Mouse (Mus musculus): ENCODE data around the gene Filip1. TPM values are rescaled to one million over a fixed set of nuclear protein-coding genes. Genes with fewer than 3 reads are reported as not detected.

The Filip1 gene
- polyA plus RNA-seq, 1 experiment from 2014 or later: 19.8 TPM

GRCm38 (mm10) chr9:79950666-79951065 is 62.0 kb downstream of the Filip1 start:
- WGBS (ENCODE audit: insufficient replicate concordance): 87% methylated on average over 5 of the region's 5 CpGs
- no peak overlapping the region for H3K4me3 ChIP-seq (ENCODE audit: low read depth, low read length)

DNA sequence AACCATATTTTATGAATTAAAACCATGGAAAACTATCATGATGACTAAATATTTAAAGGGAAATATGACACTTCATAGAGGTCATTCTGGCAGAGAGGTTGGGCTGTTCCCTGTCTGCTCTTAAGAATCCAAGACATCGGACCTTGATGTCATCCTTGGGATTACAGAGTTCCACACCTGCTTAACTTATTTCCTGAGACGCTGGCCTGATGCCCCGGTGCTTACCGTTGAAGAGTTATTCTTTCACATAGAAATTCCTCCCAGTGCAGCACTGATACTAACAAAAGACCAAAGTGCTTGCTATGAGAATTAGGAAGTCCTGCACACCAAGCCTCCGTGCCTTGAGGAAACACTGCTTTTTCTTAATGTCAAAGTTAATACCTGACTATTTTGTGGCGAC is 62.6 kb downstream of the Filip1 start:
- no peaks in the 10 kb centered on the region for H3K36me3 ChIP-seq (ENCODE audit: control insufficient read depth, insufficient read depth, low read length)
- H3K4me2 ChIP-seq: no peak overlapping the region
- H3K9ac ChIP-seq (ENCODE audit: low read depth, low read length): no peak overlapping the region
- H3K27ac ChIP-seq (ENCODE audit: low read depth, low read length): no peak overlapping the region
- H3K9me3 ChIP-seq (replicated peaks; ENCODE audit: control insufficient read depth, low read length): no peaks in the 10 kb centered on the region
- H3K27me3 ChIP-seq (ENCODE audit: control insufficient read depth, insufficient read depth, low read length): no peaks in the 10 kb centered on the region
- no peak for ATAC-seq (replicated peaks; ENCODE audit: insufficient number of reproducible peaks, low FRiP score, low TSS enrichment)
- no peak overlapping the region for H3K4me3 ChIP-seq (ENCODE audit: low read depth, low read length)
- H3K4me1 ChIP-seq (ENCODE audit: control insufficient read depth, insufficient read depth, low read length): peaks cover 25% of the 10 kb centered on the region
- WGBS (ENCODE audit: insufficient replicate concordance): 65% methylated on average over 6 of the region's 6 CpGs

More at GRCm38 (mm10) chr9:79950666-79951065, 62.0 kb downstream of the Filip1 start:
- no peaks in the 10 kb centered on the region for H3K36me3 ChIP-seq (ENCODE audit: control insufficient read depth, insufficient read depth, low read length)
- peaks cover 27% of the 10 kb centered on the region for H3K4me1 ChIP-seq (ENCODE audit: control insufficient read depth, insufficient read depth, low read length)
- no peaks in the 10 kb centered on the region for H3K9me3 ChIP-seq (replicated peaks; ENCODE audit: control insufficient read depth, low read length)
- no peak overlapping the region for H3K4me2 ChIP-seq
- no peak for ATAC-seq (replicated peaks; ENCODE audit: insufficient number of reproducible peaks, low FRiP score, low TSS enrichment)
- no peaks in the 10 kb centered on the region for H3K27me3 ChIP-seq (ENCODE audit: control insufficient read depth, insufficient read depth, low read length)
- no peak overlapping the region for H3K27ac ChIP-seq (ENCODE audit: low read depth, low read length)
- no peak overlapping the region for H3K9ac ChIP-seq (ENCODE audit: low read depth, low read length)

DNA sequence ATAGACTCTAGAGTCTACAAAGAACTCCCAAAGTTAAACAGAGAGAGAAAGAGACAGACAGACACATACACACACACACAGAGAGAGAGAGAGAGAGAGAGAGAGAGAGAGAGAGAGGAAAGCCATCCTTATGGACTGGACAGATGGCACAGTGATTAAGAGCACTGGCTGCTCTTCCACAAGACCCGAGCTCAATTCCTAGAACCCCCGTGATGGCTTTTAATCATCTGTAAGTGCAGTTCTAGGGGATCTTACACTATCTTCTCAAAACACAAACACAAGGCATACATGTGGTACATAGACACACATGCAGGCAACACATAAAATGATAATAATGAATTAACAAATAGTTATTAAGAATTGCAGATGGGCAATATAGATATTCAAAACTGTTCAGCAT is 64.3 kb downstream of the Filip1 start:
- H3K27ac ChIP-seq (ENCODE audit: low read depth, low read length): no peak overlapping the region
- H3K9me3 ChIP-seq (replicated peaks; ENCODE audit: control insufficient read depth, low read length): no peaks in the 10 kb centered on the region
- no peak overlapping the region for H3K9ac ChIP-seq (ENCODE audit: low read depth, low read length)
- H3K4me1 ChIP-seq (ENCODE audit: control insufficient read depth, insufficient read depth, low read length): peaks cover 20% of the 10 kb centered on the region
- H3K27me3 ChIP-seq (ENCODE audit: control insufficient read depth, insufficient read depth, low read length): no peaks in the 10 kb centered on the region
- no peak overlapping the region for H3K4me2 ChIP-seq
- no peaks in the 10 kb centered on the region for H3K36me3 ChIP-seq (ENCODE audit: control insufficient read depth, insufficient read depth, low read length)
- WGBS (ENCODE audit: insufficient replicate concordance): 57% methylated on average over 2 of the region's 2 CpGs
- H3K4me3 ChIP-seq (ENCODE audit: low read depth, low read length): no peak overlapping the region
- no peak for ATAC-seq (replicated peaks; ENCODE audit: insufficient number of reproducible peaks, low FRiP score, low TSS enrichment)

- ATAC-seq (replicated peaks; ENCODE audit: insufficient number of reproducible peaks, low FRiP score, low TSS enrichment): no peak
- H3K27me3 ChIP-seq (ENCODE audit: control insufficient read depth, insufficient read depth, low read length): no peaks in the 10 kb centered on the region
- no peak overlapping the region for H3K27ac ChIP-seq (ENCODE audit: low read depth, low read length)
- peaks cover 20% of the 10 kb centered on the region for H3K4me1 ChIP-seq (ENCODE audit: control insufficient read depth, insufficient read depth, low read length)
- no peaks in the 10 kb centered on the region for H3K36me3 ChIP-seq (ENCODE audit: control insufficient read depth, insufficient read depth, low read length)
- 20% methylated on average over 2 of the region's 2 CpGs for WGBS (ENCODE audit: insufficient replicate concordance)
- no peak overlapping the region for H3K4me2 ChIP-seq
- H3K4me3 ChIP-seq (ENCODE audit: low read depth, low read length): no peak overlapping the region
- H3K9me3 ChIP-seq (replicated peaks; ENCODE audit: control insufficient read depth, low read length): no peaks in the 10 kb centered on the region
- no peak overlapping the region for H3K9ac ChIP-seq (ENCODE audit: low read depth, low read length)
These were observed 64.7 kb downstream of the Filip1 start for GRCm38 (mm10) chr9:79947973-79948372.

DNA sequence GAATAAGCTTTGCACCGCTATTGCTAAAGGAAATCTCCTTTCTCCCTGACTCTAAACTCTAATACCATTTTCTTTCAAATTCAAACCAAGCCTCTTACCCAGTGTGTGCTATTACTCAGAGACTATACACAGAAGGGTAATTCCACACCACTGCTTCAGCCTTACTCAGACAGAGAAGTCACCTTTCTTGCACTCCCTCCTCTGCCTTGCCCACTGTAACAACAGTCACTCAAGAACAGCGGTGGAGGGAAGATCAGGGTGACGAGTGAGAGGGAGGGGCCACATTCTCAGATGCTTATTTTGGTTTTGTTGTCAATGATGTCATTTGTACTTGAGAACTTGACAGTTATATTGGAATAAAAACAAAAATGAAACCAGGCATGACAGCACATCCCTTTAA is 65.2 kb downstream of the Filip1 start:
- no peak for ATAC-seq (replicated peaks; ENCODE audit: insufficient number of reproducible peaks, low FRiP score, low TSS enrichment)
- 49% methylated on average over 3 of the region's 3 CpGs for WGBS (ENCODE audit: insufficient replicate concordance)
- H3K9ac ChIP-seq (ENCODE audit: low read depth, low read length): no peak overlapping the region
- no peak overlapping the region for H3K4me2 ChIP-seq
- H3K27ac ChIP-seq (ENCODE audit: low read depth, low read length): no peak overlapping the region
- no peaks in the 10 kb centered on the region for H3K36me3 ChIP-seq (ENCODE audit: control insufficient read depth, insufficient read depth, low read length)
- H3K9me3 ChIP-seq (replicated peaks; ENCODE audit: control insufficient read depth, low read length): no peaks in the 10 kb centered on the region
- peaks cover 15% of the 10 kb centered on the region for H3K4me1 ChIP-seq (ENCODE audit: control insufficient read depth, insufficient read depth, low read length)
- no peak overlapping the region for H3K4me3 ChIP-seq (ENCODE audit: low read depth, low read length)
- H3K27me3 ChIP-seq (ENCODE audit: control insufficient read depth, insufficient read depth, low read length): no peaks in the 10 kb centered on the region

DNA sequence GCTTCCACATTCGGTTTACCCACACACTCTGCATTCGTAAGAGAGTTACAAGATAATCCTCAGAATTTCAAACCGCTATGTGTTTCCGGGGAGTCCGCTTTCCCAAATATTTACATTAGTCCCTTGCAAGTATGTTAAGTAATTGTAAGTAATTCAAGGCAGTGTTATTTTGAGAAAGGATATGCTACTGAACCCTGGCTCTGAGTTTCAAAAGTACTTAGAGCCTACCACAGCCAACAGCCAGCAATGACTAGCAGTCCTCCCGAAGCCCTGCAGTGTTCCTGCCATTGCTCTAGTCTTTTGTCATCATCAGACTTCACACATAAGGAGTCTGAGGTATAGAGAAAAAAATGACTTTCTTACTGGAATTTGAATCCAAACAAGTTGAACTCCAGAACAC is 67.8 kb downstream of the Filip1 start:
- WGBS (ENCODE audit: insufficient replicate concordance): 68% methylated on average over 6 of the region's 6 CpGs
- H3K4me1 ChIP-seq (ENCODE audit: control insufficient read depth, insufficient read depth, low read length): peaks cover 4% of the 10 kb centered on the region
- no peaks in the 10 kb centered on the region for H3K9me3 ChIP-seq (replicated peaks; ENCODE audit: control insufficient read depth, low read length)
- H3K36me3 ChIP-seq (ENCODE audit: control insufficient read depth, insufficient read depth, low read length): no peaks in the 10 kb centered on the region
- H3K9ac ChIP-seq (ENCODE audit: low read depth, low read length): no peak overlapping the region
- no peak overlapping the region for H3K27ac ChIP-seq (ENCODE audit: low read depth, low read length)
- ATAC-seq (replicated peaks; ENCODE audit: insufficient number of reproducible peaks, low FRiP score, low TSS enrichment): no peak
- H3K27me3 ChIP-seq (ENCODE audit: control insufficient read depth, insufficient read depth, low read length): no peaks in the 10 kb centered on the region
- H3K4me3 ChIP-seq (ENCODE audit: low read depth, low read length): no peak overlapping the region
- H3K4me2 ChIP-seq: no peak overlapping the region

GRCm38 (mm10) chr9:79943986-79944385 is 68.7 kb downstream of the Filip1 start:
- H3K9ac ChIP-seq (ENCODE audit: low read depth, low read length): no peak overlapping the region
- H3K27ac ChIP-seq (ENCODE audit: low read depth, low read length): no peak overlapping the region
- H3K27me3 ChIP-seq (ENCODE audit: control insufficient read depth, insufficient read depth, low read length): no peaks in the 10 kb centered on the region
- H3K4me2 ChIP-seq: no peak overlapping the region
- H3K36me3 ChIP-seq (ENCODE audit: control insufficient read depth, insufficient read depth, low read length): no peaks in the 10 kb centered on the region
- H3K4me3 ChIP-seq (ENCODE audit: low read depth, low read length): no peak overlapping the region
- H3K4me1 ChIP-seq (ENCODE audit: control insufficient read depth, insufficient read depth, low read length): peaks cover 4% of the 10 kb centered on the region
- 54% methylated on average over 10 of the region's 10 CpGs for WGBS (ENCODE audit: insufficient replicate concordance)
- H3K9me3 ChIP-seq (replicated peaks; ENCODE audit: control insufficient read depth, low read length): no peaks in the 10 kb centered on the region
- ATAC-seq (replicated peaks; ENCODE audit: insufficient number of reproducible peaks, low FRiP score, low TSS enrichment): no peak

- peaks cover 3% of the 10 kb centered on the region; the same call in 1 of the 2 replicates for H3K4me1 ChIP-seq (ENCODE audit: control insufficient read depth, insufficient read depth, low read length)
- no peak overlapping the region for H3K9ac ChIP-seq (ENCODE audit: low read depth, low read length)
- H3K4me2 ChIP-seq: no peak overlapping the region
- no peak overlapping the region for H3K27ac ChIP-seq (ENCODE audit: low read depth, low read length)
- WGBS (ENCODE audit: insufficient replicate concordance): 63% methylated on average over 11 of the region's 11 CpGs
- H3K36me3 ChIP-seq (ENCODE audit: control insufficient read depth, insufficient read depth, low read length): no peaks in the 10 kb centered on the region
- no peaks in the 10 kb centered on the region for H3K9me3 ChIP-seq (replicated peaks; ENCODE audit: control insufficient read depth, low read length)
- ATAC-seq (replicated peaks; ENCODE audit: insufficient number of reproducible peaks, low FRiP score, low TSS enrichment): no peak
- H3K4me3 ChIP-seq (ENCODE audit: low read depth, low read length): no peak overlapping the region
- no peaks in the 10 kb centered on the region for H3K27me3 ChIP-seq (ENCODE audit: control insufficient read depth, insufficient read depth, low read length)
These were observed 74.0 kb downstream of the Filip1 start for GRCm38 (mm10) chr9:79938416-79939206.

DNA sequence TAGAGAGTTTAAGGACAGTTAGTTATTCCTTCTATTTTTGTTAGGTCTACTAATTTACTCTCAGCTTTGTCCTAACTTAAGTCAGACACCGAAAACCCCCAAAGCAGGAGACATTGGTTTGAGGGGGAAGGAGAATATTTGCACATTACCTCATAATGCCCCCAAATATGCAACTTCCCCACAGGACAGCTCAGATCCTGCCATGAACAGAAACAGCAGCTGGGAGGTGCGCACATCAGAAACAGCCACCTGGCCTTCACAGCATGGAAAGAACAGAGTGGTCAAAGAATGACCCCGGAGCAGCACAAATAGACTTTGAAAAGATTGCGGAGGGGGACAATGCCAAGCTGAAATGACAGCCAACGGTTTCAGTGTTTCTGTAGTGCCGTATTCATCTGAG is 75.1 kb downstream of the Filip1 start:
- ATAC-seq (replicated peaks; ENCODE audit: insufficient number of reproducible peaks, low FRiP score, low TSS enrichment): no peak
- WGBS (ENCODE audit: insufficient replicate concordance): 78% methylated on average over 6 of the region's 6 CpGs
- H3K27ac ChIP-seq (ENCODE audit: low read depth, low read length): no peak overlapping the region
- H3K4me3 ChIP-seq (ENCODE audit: low read depth, low read length): no peak overlapping the region
- no peaks in the 10 kb centered on the region for H3K9me3 ChIP-seq (replicated peaks; ENCODE audit: control insufficient read depth, low read length)
- H3K4me1 ChIP-seq (ENCODE audit: control insufficient read depth, insufficient read depth, low read length): peaks cover 3% of the 10 kb centered on the region; the same call in 1 of the 2 replicates
- H3K27me3 ChIP-seq (ENCODE audit: control insufficient read depth, insufficient read depth, low read length): no peaks in the 10 kb centered on the region
- H3K9ac ChIP-seq (ENCODE audit: low read depth, low read length): no peak overlapping the region
- no peak overlapping the region for H3K4me2 ChIP-seq
- no peaks in the 10 kb centered on the region for H3K36me3 ChIP-seq (ENCODE audit: control insufficient read depth, insufficient read depth, low read length)
